Comparison of ENCODE assay signal across 25 mouse cellular contexts in genomic region chr12:36380254-36380653, GRCm38 (mm10). TPM values are rescaled to one million over a fixed set of nuclear protein-coding genes. Genes with fewer than 3 reads are reported as not detected.
DNase-seq lines count a peak whose midpoint lies in the region; ATAC-seq and TF ChIP-seq lines count a peak whose summit lies in the region.
"Had no signal": no experiment of that assay in that cellular context is flagged by ENCODE, and none has a peak within 500 bp of the region (broad histone marks: within the 10 kb centered on the region; RNA-seq: fewer than 3 reads in every experiment).

No protein-coding gene starts in this region.

- H3K4me2 ChIP-seq in lung, embryonic 14.5 days, result no peak overlapping the region
- H3K4me2 ChIP-seq: embryonic facial prominence, embryonic 12.5 days; forebrain, embryonic 15.5 days; heart, embryonic 12.5 days; limb, embryonic 15.5 days had no signal

- TF ChIP-seq CTCF in lung, embryonic 14.5 days (IDR thresholded peaks at IDR 0.05; ENCODE audit: low read depth), result no peak

- H3K4me1 ChIP-seq in lung, embryonic 14.5 days (ENCODE audit: insufficient read depth), result peaks cover 5% of the 10 kb centered on the region; the same call in 1 of the 2 replicates

- peak; percentile 14 for DNase-seq in lung, embryonic 14.5 days
- DNase-seq in lung, postnatal 25 days (ENCODE audit: low spot score), result no peak
- DNase-seq in MN1 (ENCODE audit: low spot score), result peak; percentile 14
- DNase-seq in embryo, embryonic 11 days, result peak; percentile 46
- DNase-seq in retina, postnatal 1 day, result peak; percentile 25
- no peak for DNase-seq in testis, postnatal 14 days (ENCODE audit: low spot score)
- DNase-seq in urinary bladder, postnatal 4 days (ENCODE audit: low spot score in 2 of 2), result no peak
- DNase-seq: adrenal gland, postnatal 10 days; B cell, adult 2 months; cerebellum, adult 11-12 months; gastrocnemius, adult 2 months; heart, adult 2 months; heart, postnatal 4 days; right cerebral cortex, postnatal 4 days had no signal

- no peaks in the 10 kb centered on the region for H3K9me3 ChIP-seq in lung, embryonic 14.5 days (ENCODE audit: low read depth, low read length)
- H3K9me3 ChIP-seq: embryonic facial prominence, embryonic 12.5 days; forebrain, embryonic 15.5 days; heart, embryonic 12.5 days; hindbrain, embryonic 15.5 days; limb, embryonic 10.5 days; limb, embryonic 15.5 days; liver, embryonic 15.5 days; lung, embryonic 15.5 days had no signal

- H3K36me3 ChIP-seq in lung, embryonic 14.5 days (ENCODE audit: insufficient read depth), result no peaks in the 10 kb centered on the region
- H3K36me3 ChIP-seq: embryonic facial prominence, embryonic 12.5 days; forebrain, embryonic 15.5 days; heart, embryonic 12.5 days; hindbrain, embryonic 15.5 days; limb, embryonic 10.5 days; limb, embryonic 15.5 days; liver, embryonic 15.5 days; lung, embryonic 15.5 days had no signal

- no peak overlapping the region for H3K4me3 ChIP-seq in lung, embryonic 14.5 days (ENCODE audit: low read depth, low read length)
- H3K4me3 ChIP-seq: embryonic facial prominence, embryonic 12.5 days; forebrain, embryonic 15.5 days; heart, adult 2 months; heart, embryonic 12.5 days; hindbrain, embryonic 15.5 days; limb, embryonic 10.5 days; limb, embryonic 15.5 days; liver, embryonic 15.5 days; lung, embryonic 15.5 days had no signal

- no peaks in the 10 kb centered on the region for H3K27me3 ChIP-seq in lung, embryonic 14.5 days (ENCODE audit: insufficient read depth, low read length)
- H3K27me3 ChIP-seq: embryonic facial prominence, embryonic 12.5 days; forebrain, embryonic 15.5 days; heart, embryonic 12.5 days; hindbrain, embryonic 15.5 days; limb, embryonic 15.5 days; liver, embryonic 15.5 days; lung, embryonic 15.5 days; Patski had no signal

- 36% methylated on average over 3 of the region's 3 CpGs for WGBS in lung, embryonic 14.5 days

- H3K9ac ChIP-seq in lung, embryonic 14.5 days, result no peak overlapping the region
- H3K9ac ChIP-seq: embryonic facial prominence, embryonic 12.5 days; forebrain, embryonic 15.5 days; heart, embryonic 12.5 days; hindbrain, embryonic 15.5 days; limb, embryonic 15.5 days; liver, embryonic 15.5 days; lung, embryonic 15.5 days had no signal

- H3K27ac ChIP-seq in lung, embryonic 14.5 days (ENCODE audit: low read depth), result no peak overlapping the region
- H3K27ac ChIP-seq: embryonic facial prominence, embryonic 12.5 days; kidney, postnatal 0 days; limb, embryonic 10.5 days; limb, embryonic 15.5 days; liver, embryonic 15.5 days; macrophage had no signal

- ATAC-seq in lung, embryonic 14.5 days (ENCODE audit: insufficient read depth), result no peak
- ATAC-seq: forebrain, embryonic 15.5 days; Patski had no signal

RNA-seq across cellular contexts. Expression of gene Ispd, which starts 1.0 kb away (rescaled TPM):
- 17.1 and 18.1 TPM in 2 replicates for polyA plus RNA-seq in lung, embryonic 14.5 days (2014; fragmentation: Nextera tagmentation; extraction: Ambion mirVana)

RNA-seq across cellular contexts. Expression of gene D630036H23Rik, which starts 1.7 kb away (rescaled TPM):
- 2.2 and 2.3 TPM in 2 replicates for polyA plus RNA-seq in lung, embryonic 14.5 days (2014; fragmentation: Nextera tagmentation; extraction: Ambion mirVana)
- polyA plus RNA-seq: macrophage, Patski had no signal

Comparison
In these comparisons a context has a peak if more than half of its experiments do, and no peak if none do; other contexts are left out.
1. DNase-seq: peak in lung, embryonic 14.5 days (single experiment), MN1 (single experiment), embryo, embryonic 11 days (single experiment) and retina, postnatal 1 day (single experiment); none in lung, postnatal 25 days (single experiment), testis, postnatal 14 days (single experiment) and urinary bladder, postnatal 4 days (0 of 2).